Mouse (Mus musculus) MEL (cell line): ENCODE measurements around the gene Kctd14. TPM values are rescaled to one million over a fixed set of nuclear protein-coding genes. Genes with fewer than 3 reads are reported as not detected.

Experiments used
- DNase-seq: peaks from one replicate; pipeline ENCODE4 v3.0.0; 2011; ENCODE audit warnings: low read depth, low spot score
- H3K27ac ChIP-seq: 2 replicates; pipeline ENCODE4 v1.5.1; 2012; ENCODE audit warnings: low read depth, mild to moderate bottlenecking, control low read depth, low read length, moderate library complexity; ENCODE audit not compliant: control insufficient read depth
- H3K27me3 ChIP-seq, 2 experiments: fragments of 150-350 bp in 1 of 2; sonication (generic) in 1 of 2; 2 replicates each; pipeline ENCODE4 v1.6.1; 2012; ENCODE audit warnings: low read length in 2 of 2, mild to moderate bottlenecking in 2 of 2, improper control_type of control experiment in 1 of 2, moderate library complexity in 1 of 2; ENCODE audit not compliant: insufficient read depth in 2 of 2, control insufficient read depth in 1 of 2
- H3K36me3 ChIP-seq, 2 experiments: 2 replicates each; pipeline ENCODE4 v1.6.1; 2012 to 2014; ENCODE audit warnings: low read length in 2 of 2, improper control_type of control experiment in 1 of 2, inconsistent platforms in 1 of 2, mild to moderate bottlenecking in 1 of 2; ENCODE audit not compliant: insufficient read depth in 2 of 2, control insufficient read depth in 1 of 2
- H3K4me1 ChIP-seq, 2 experiments: fragments of 150-350 bp in 1 of 2; sonication (generic) in 1 of 2; 2 replicates each; pipeline ENCODE4 v1.6.1; 2012; ENCODE audit warnings: low read length in 2 of 2, improper control_type of control experiment in 1 of 2, mild to moderate bottlenecking in 1 of 2; ENCODE audit not compliant: insufficient read depth in 2 of 2, control insufficient read depth in 1 of 2
- H3K4me3 ChIP-seq, 2 experiments: fragments of 150-350 bp in 1 of 2; sonication (generic) in 1 of 2; 2 replicates each; pipeline ENCODE4 v1.5.1; 2012; ENCODE audit warnings: low read depth in 2 of 2, low read length in 2 of 2, mild to moderate bottlenecking in 2 of 2, moderate library complexity in 2 of 2, control low read depth in 1 of 2, improper control_type of control experiment in 1 of 2; ENCODE audit not compliant: control insufficient read depth in 1 of 2, insufficient read depth in 1 of 2
- H3K79me2 ChIP-seq: 2 replicates; pipeline ENCODE4 v1.6.1; 2012; ENCODE audit warnings: mild to moderate bottlenecking, low read length, moderate library complexity; ENCODE audit not compliant: control insufficient read depth, poor library complexity, insufficient read depth
- H3K9ac ChIP-seq: 2 replicates; pipeline ENCODE4 v1.6.1; 2012; ENCODE audit warnings: low read depth, mild to moderate bottlenecking, control low read depth, low read length, moderate library complexity; ENCODE audit not compliant: control insufficient read depth, poor library complexity, severe bottlenecking
- H3K9me3 ChIP-seq: fragments of 150-350 bp; sonication (generic); replicated peaks from 2 replicates; pipeline ENCODE4 v1.6.1; 2012; ENCODE audit warnings: mild to moderate bottlenecking, low read length, improper control_type of control experiment, moderate library complexity; ENCODE audit not compliant: insufficient read depth
- CTCF ChIP-seq, 3 experiments: IDR thresholded peaks in 2 of 3; conservative IDR thresholded peaks in 1 of 3; 2 replicates each; pipeline ENCODE4 v1.5.1; 2011 to 2012; ENCODE audit warnings: low read length in 3 of 3, low read depth in 2 of 3, mild to moderate bottlenecking in 2 of 3, improper control_type of control experiment in 1 of 3, inconsistent platforms in 1 of 3, mixed read lengths in 1 of 3, moderate library complexity in 1 of 3; ENCODE audit not compliant: control insufficient read depth in 1 of 3, insufficient read depth in 1 of 3, poor library complexity in 1 of 3, severe bottlenecking in 1 of 3
- ETS1 ChIP-seq: IDR thresholded peaks from 2 replicates; pipeline ENCODE4 v1.6.1; 2012; ENCODE audit warnings: low read depth, mild to moderate bottlenecking, inconsistent platforms, low read length, improper control_type of control experiment, moderate library complexity
- GABPA ChIP-seq: IDR thresholded peaks from 2 replicates; pipeline ENCODE4 v1.6.1; 2012; ENCODE audit warnings: low read depth, mild to moderate bottlenecking, inconsistent platforms, low read length, improper control_type of control experiment, moderate library complexity
- MAX ChIP-seq: IDR thresholded peaks from 2 replicates; pipeline ENCODE4 v1.6.1; 2011; ENCODE audit warnings: low read length, improper control_type of control experiment
- MAZ ChIP-seq: IDR thresholded peaks from 2 replicates; pipeline ENCODE4 v1.6.1; 2012; ENCODE audit warnings: low read depth, mild to moderate bottlenecking, inconsistent platforms, low read length, improper control_type of control experiment
- MXI1 ChIP-seq: IDR thresholded peaks from 2 replicates; pipeline ENCODE4 v1.6.1; 2011; ENCODE audit warnings: mild to moderate bottlenecking, low read depth, low read length, improper control_type of control experiment
- MYC ChIP-seq: IDR thresholded peaks from 2 replicates; pipeline ENCODE4 v1.6.1; 2011; ENCODE audit warnings: low read depth, mild to moderate bottlenecking, low read length, improper control_type of control experiment, moderate library complexity
- NELFE ChIP-seq: IDR thresholded peaks from 2 replicates; pipeline ENCODE4 v1.6.1; 2011; ENCODE audit warnings: low read depth, low read length, improper control_type of control experiment
- NRF1 ChIP-seq: IDR thresholded peaks from 2 replicates; pipeline ENCODE4 v1.6.1; 2014; ENCODE audit warnings: low read depth, mild to moderate bottlenecking, inconsistent platforms, low read length, improper control_type of control experiment, moderate library complexity; ENCODE audit not compliant: poor library complexity, insufficient read depth, severe bottlenecking
- POLR2A ChIP-seq, 2 experiments: IDR thresholded peaks; 2 replicates each; pipeline ENCODE4 v1.6.1; 2011 to 2012; ENCODE audit warnings: low read length in 2 of 2, mild to moderate bottlenecking in 2 of 2, control low read depth in 1 of 2, improper control_type of control experiment in 1 of 2, low read depth in 1 of 2, moderate library complexity in 1 of 2; ENCODE audit not compliant: control insufficient read depth in 1 of 2, insufficient read depth in 1 of 2, poor library complexity in 1 of 2
- RAD21 ChIP-seq: IDR thresholded peaks from 2 replicates; pipeline ENCODE4 v1.6.1; 2011; ENCODE audit warnings: mild to moderate bottlenecking, low read depth, low read length, improper control_type of control experiment
- SIN3A ChIP-seq: IDR thresholded peaks from 2 replicates; pipeline ENCODE4 v1.6.1; 2012; ENCODE audit warnings: low read length, improper control_type of control experiment, inconsistent platforms
- TAL1 ChIP-seq: IDR thresholded peaks from 2 replicates; pipeline ENCODE4 v1.6.1; 2012; ENCODE audit warnings: mild to moderate bottlenecking, inconsistent platforms, low read length, moderate library complexity, mixed read lengths
- UBTF ChIP-seq: IDR thresholded peaks from 2 replicates; pipeline ENCODE4 v1.6.1; 2012; ENCODE audit warnings: low read depth, mild to moderate bottlenecking, inconsistent platforms, low read length, improper control_type of control experiment, moderate library complexity, borderline replicate concordance; ENCODE audit not compliant: insufficient read depth
- ZC3H11A ChIP-seq: IDR thresholded peaks from 2 replicates; pipeline ENCODE4 v1.6.1; 2012; ENCODE audit warnings: low read depth, mild to moderate bottlenecking, inconsistent platforms, low read length, improper control_type of control experiment
- polyA plus RNA-seq, 2 experiments: library from polyadenylated mRNA; stranded (reverse) in 1 of 2; unstranded in 1 of 2; fragments of >175 nt in 1 of 2; fragments of >200 nt in 1 of 2; gene quantifications; 2 replicates each; pipeline versions ENCODE4 v1.2.1 to v1.2.4; 2012; ENCODE audit warnings: low replicate concordance in 2 of 2, low read depth in 1 of 2; ENCODE audit not compliant: insufficient read length in 2 of 2, insufficient read depth in 1 of 2, missing spikeins in 1 of 2
- total RNA-seq: library from RNA; depleted of rRNA; stranded (reverse); fragments of 300-350 nt; gene quantifications from 2 replicates; pipeline ENCODE4 v1.2.3, GENCODE M21; 2012

The Kctd14 gene
- total and polyA plus RNA-seq, 3 experiments: 0.58 to 0.77 TPM; not detected in 1

DNA sequence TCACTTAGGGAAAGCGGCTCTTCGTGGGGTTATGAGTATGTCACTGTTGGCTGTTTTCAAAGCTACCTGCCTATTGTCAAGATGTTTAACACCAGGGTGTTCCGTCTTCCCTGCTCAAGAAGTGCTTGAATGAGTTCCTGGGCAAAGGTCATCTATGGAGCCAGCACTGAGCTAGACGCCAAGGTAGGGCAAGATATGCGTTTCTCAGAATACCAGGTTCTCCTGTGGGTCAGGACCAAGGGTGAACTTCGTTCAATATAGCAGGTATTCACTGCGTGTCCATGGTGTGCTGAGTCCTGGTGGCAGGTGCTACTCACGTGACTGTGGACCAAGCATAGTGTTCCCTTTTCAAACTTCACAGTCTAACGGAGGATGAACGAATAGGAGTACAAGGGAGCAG lies 3.7 kb downstream of the Kctd14 start:
- Histone ChIP-seq H3K79me2 (no peaks in the 10 kb centered on the region), H3K36me3 (peaks cover 0 to 2% of the 10 kb centered on the region in 2 experiments; a peak in 2 of 4 replicates), H3K27ac (no peak overlapping the region), H3K4me3 (no peak overlapping the region), H3K4me1 (peaks cover 3 to 6% of the 10 kb centered on the region in 2 experiments; a peak in 3 of 4 replicates), H3K9ac (no peak overlapping the region), H3K9me3 (no peaks in the 10 kb centered on the region), H3K27me3 (no peaks in the 10 kb centered on the region)
- TF ChIP-seq POLR2A (IDR thresholded peaks at IDR 0.05; ENCODE audit: control insufficient read depth in 1 of 2, insufficient read depth in 1 of 2, low read depth in 1 of 2, low read length in 2 of 2, poor library complexity in 1 of 2): no peak
- TF ChIP-seq SIN3A: no peak
- TF ChIP-seq MAZ: no peak
- TF ChIP-seq MXI1: no peak
- TF ChIP-seq NELFE: no peak
- TF ChIP-seq GABPA: no peak
- TF ChIP-seq MAX: no peak
- no peak for TF ChIP-seq NRF1
- TF ChIP-seq RAD21: no peak
- no peak for TF ChIP-seq CTCF (IDR thresholded peaks at IDR 0.05 in 2 of 3, conservative IDR thresholded peaks at IDR 0.05 in 1 of 3; ENCODE audit: control insufficient read depth in 1 of 3, insufficient read depth in 1 of 3, low read depth in 2 of 3, low read length in 3 of 3, poor library complexity in 1 of 3, severe bottlenecking in 1 of 3)
- TF ChIP-seq ZC3H11A: no peak
- no peak for DNase-seq

DNA sequence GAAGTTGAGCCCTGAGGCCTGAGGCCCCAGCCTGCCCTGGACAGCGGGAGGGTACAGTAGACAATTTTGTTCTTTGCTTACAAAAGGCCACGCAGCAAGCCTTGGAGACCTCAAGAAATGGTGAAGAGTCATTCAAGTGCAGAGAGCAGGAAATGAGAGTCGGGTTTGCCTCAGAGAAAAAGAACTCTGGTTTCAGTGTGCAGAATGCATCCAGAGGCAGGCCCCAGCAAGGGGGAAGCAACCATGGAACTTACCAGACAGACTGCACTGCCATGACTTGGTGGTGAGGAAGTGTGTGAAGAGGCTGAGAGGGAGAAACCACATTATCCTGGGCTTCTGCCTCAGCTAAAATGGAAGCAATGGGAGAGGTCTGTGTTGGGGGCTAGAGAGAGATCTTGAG lies 4.5 kb downstream of the Kctd14 start:
- DNase-seq: no peak
- TF ChIP-seq MXI1 (no peak), TAL1 (no peak), UBTF (no peak), ETS1 (no peak), POLR2A (IDR thresholded peaks at IDR 0.05; ENCODE audit: control insufficient read depth in 1 of 2, insufficient read depth in 1 of 2, low read depth in 1 of 2, low read length in 2 of 2, poor library complexity in 1 of 2) (no peak), MYC (no peak), CTCF (IDR thresholded peaks at IDR 0.05 in 2 of 3, conservative IDR thresholded peaks at IDR 0.05 in 1 of 3; ENCODE audit: control insufficient read depth in 1 of 3, insufficient read depth in 1 of 3, low read depth in 2 of 3, low read length in 3 of 3, poor library complexity in 1 of 3, severe bottlenecking in 1 of 3) (no peak), ZC3H11A (no peak), SIN3A (no peak)
- peaks cover 0 to 2% of the 10 kb centered on the region in 2 experiments; a peak in 2 of 4 replicates for H3K36me3 ChIP-seq
- no peak overlapping the region for H3K4me3 ChIP-seq
- H3K79me2 ChIP-seq: no peaks in the 10 kb centered on the region
- H3K9me3 ChIP-seq: no peaks in the 10 kb centered on the region
- H3K9ac ChIP-seq: no peak overlapping the region
- no peaks in the 10 kb centered on the region for H3K27me3 ChIP-seq
- no peak overlapping the region for H3K27ac ChIP-seq
- peaks cover 3 to 6% of the 10 kb centered on the region in 2 experiments; a peak in 3 of 4 replicates for H3K4me1 ChIP-seq
